Mouse (Mus musculus) MEL (cell line): ENCODE data around the gene Lect2. TPM values are rescaled to one million over a fixed set of nuclear protein-coding genes. Genes with fewer than 3 reads are reported as not detected.

ENCODE experiments used
- DNase-seq: peaks from one replicate; pipeline ENCODE4 v3.0.0; 2011; ENCODE audit warnings: low read depth, low spot score
- H3K27ac ChIP-seq: 2 replicates; pipeline ENCODE4 v1.5.1; 2012; ENCODE audit warnings: low read depth, mild to moderate bottlenecking, control low read depth, low read length, moderate library complexity; ENCODE audit not compliant: control insufficient read depth
- H3K27me3 ChIP-seq, 2 experiments: fragments of 150-350 bp in 1 of 2; sonication (generic) in 1 of 2; 2 replicates each; pipeline ENCODE4 v1.6.1; 2012; ENCODE audit warnings: low read length in 2 of 2, mild to moderate bottlenecking in 2 of 2, improper control_type of control experiment in 1 of 2, moderate library complexity in 1 of 2; ENCODE audit not compliant: insufficient read depth in 2 of 2, control insufficient read depth in 1 of 2
- H3K36me3 ChIP-seq, 2 experiments: 2 replicates each; pipeline ENCODE4 v1.6.1; 2012 to 2014; ENCODE audit warnings: low read length in 2 of 2, improper control_type of control experiment in 1 of 2, inconsistent platforms in 1 of 2, mild to moderate bottlenecking in 1 of 2; ENCODE audit not compliant: insufficient read depth in 2 of 2, control insufficient read depth in 1 of 2
- H3K4me1 ChIP-seq, 2 experiments: fragments of 150-350 bp in 1 of 2; sonication (generic) in 1 of 2; 2 replicates each; pipeline ENCODE4 v1.6.1; 2012; ENCODE audit warnings: low read length in 2 of 2, improper control_type of control experiment in 1 of 2, mild to moderate bottlenecking in 1 of 2; ENCODE audit not compliant: insufficient read depth in 2 of 2, control insufficient read depth in 1 of 2
- H3K4me3 ChIP-seq, 2 experiments: fragments of 150-350 bp in 1 of 2; sonication (generic) in 1 of 2; 2 replicates each; pipeline ENCODE4 v1.5.1; 2012; ENCODE audit warnings: low read depth in 2 of 2, low read length in 2 of 2, mild to moderate bottlenecking in 2 of 2, moderate library complexity in 2 of 2, control low read depth in 1 of 2, improper control_type of control experiment in 1 of 2; ENCODE audit not compliant: control insufficient read depth in 1 of 2, insufficient read depth in 1 of 2
- H3K79me2 ChIP-seq: 2 replicates; pipeline ENCODE4 v1.6.1; 2012; ENCODE audit warnings: mild to moderate bottlenecking, low read length, moderate library complexity; ENCODE audit not compliant: control insufficient read depth, poor library complexity, insufficient read depth
- H3K9ac ChIP-seq: 2 replicates; pipeline ENCODE4 v1.6.1; 2012; ENCODE audit warnings: low read depth, mild to moderate bottlenecking, control low read depth, low read length, moderate library complexity; ENCODE audit not compliant: control insufficient read depth, poor library complexity, severe bottlenecking
- H3K9me3 ChIP-seq: fragments of 150-350 bp; sonication (generic); replicated peaks from 2 replicates; pipeline ENCODE4 v1.6.1; 2012; ENCODE audit warnings: mild to moderate bottlenecking, low read length, improper control_type of control experiment, moderate library complexity; ENCODE audit not compliant: insufficient read depth
- BHLHE40 ChIP-seq: IDR thresholded peaks from 2 replicates; pipeline ENCODE4 v1.6.1; 2012; ENCODE audit warnings: low read depth, mild to moderate bottlenecking, inconsistent platforms, low read length, improper control_type of control experiment, borderline replicate concordance
- CHD1 ChIP-seq: IDR thresholded peaks from 2 replicates; pipeline ENCODE4 v1.6.1; 2012; ENCODE audit warnings: low read depth, mild to moderate bottlenecking, inconsistent platforms, low read length, improper control_type of control experiment
- CHD2 ChIP-seq: IDR thresholded peaks from 2 replicates; pipeline ENCODE4 v1.6.1; 2011; ENCODE audit warnings: low read length, improper control_type of control experiment
- CTCF ChIP-seq, 3 experiments: IDR thresholded peaks in 2 of 3; conservative IDR thresholded peaks in 1 of 3; 2 replicates each; pipeline ENCODE4 v1.5.1; 2011 to 2012; ENCODE audit warnings: low read length in 3 of 3, low read depth in 2 of 3, mild to moderate bottlenecking in 2 of 3, improper control_type of control experiment in 1 of 3, inconsistent platforms in 1 of 3, mixed read lengths in 1 of 3, moderate library complexity in 1 of 3; ENCODE audit not compliant: control insufficient read depth in 1 of 3, insufficient read depth in 1 of 3, poor library complexity in 1 of 3, severe bottlenecking in 1 of 3
- EP300 ChIP-seq, 2 experiments: IDR thresholded peaks; 2 replicates each; pipeline ENCODE4 v1.6.1; 2011; ENCODE audit warnings: improper control_type of control experiment in 2 of 2, low read length in 2 of 2, low read depth in 1 of 2, mild to moderate bottlenecking in 1 of 2
- ETS1 ChIP-seq: IDR thresholded peaks from 2 replicates; pipeline ENCODE4 v1.6.1; 2012; ENCODE audit warnings: low read depth, mild to moderate bottlenecking, inconsistent platforms, low read length, improper control_type of control experiment, moderate library complexity
- GABPA ChIP-seq: IDR thresholded peaks from 2 replicates; pipeline ENCODE4 v1.6.1; 2012; ENCODE audit warnings: low read depth, mild to moderate bottlenecking, inconsistent platforms, low read length, improper control_type of control experiment, moderate library complexity
- GATA1 ChIP-seq: IDR thresholded peaks from 2 replicates; pipeline ENCODE4 v1.6.1; 2011; ENCODE audit warnings: low read depth, low read length, improper control_type of control experiment
- HCFC1 ChIP-seq: IDR thresholded peaks from 2 replicates; pipeline ENCODE4 v1.6.1; 2012; ENCODE audit warnings: low read depth, mild to moderate bottlenecking, inconsistent platforms, low read length, improper control_type of control experiment, moderate library complexity
- MAX ChIP-seq: IDR thresholded peaks from 2 replicates; pipeline ENCODE4 v1.6.1; 2011; ENCODE audit warnings: low read length, improper control_type of control experiment
- MEF2A ChIP-seq: IDR thresholded peaks from 2 replicates; pipeline ENCODE4 v1.6.1; 2014; ENCODE audit warnings: low read depth, mild to moderate bottlenecking, inconsistent platforms, low read length, improper control_type of control experiment; ENCODE audit not compliant: poor library complexity, insufficient replicate concordance, severe bottlenecking; ENCODE audit errors: extremely low read depth
- MXI1 ChIP-seq: IDR thresholded peaks from 2 replicates; pipeline ENCODE4 v1.6.1; 2011; ENCODE audit warnings: mild to moderate bottlenecking, low read depth, low read length, improper control_type of control experiment
- POLR2AphosphoS5 ChIP-seq: IDR thresholded peaks from 2 replicates; pipeline ENCODE4 v1.6.1; 2012; ENCODE audit warnings: low read depth, borderline replicate concordance, mild to moderate bottlenecking, inconsistent platforms, low read length, moderate library complexity, mixed read lengths
- RAD21 ChIP-seq: IDR thresholded peaks from 2 replicates; pipeline ENCODE4 v1.6.1; 2011; ENCODE audit warnings: mild to moderate bottlenecking, low read depth, low read length, improper control_type of control experiment
- RCOR1 ChIP-seq: IDR thresholded peaks from 2 replicates; pipeline ENCODE4 v1.6.1; 2012; ENCODE audit warnings: low read depth, mild to moderate bottlenecking, inconsistent platforms, low read length, improper control_type of control experiment
- SIN3A ChIP-seq: IDR thresholded peaks from 2 replicates; pipeline ENCODE4 v1.6.1; 2012; ENCODE audit warnings: low read length, improper control_type of control experiment, inconsistent platforms
- SMC3 ChIP-seq: IDR thresholded peaks from 2 replicates; pipeline ENCODE4 v1.6.1; 2011; ENCODE audit warnings: low read depth, low read length, improper control_type of control experiment
- TAL1 ChIP-seq: IDR thresholded peaks from 2 replicates; pipeline ENCODE4 v1.6.1; 2012; ENCODE audit warnings: mild to moderate bottlenecking, inconsistent platforms, low read length, moderate library complexity, mixed read lengths
- TBP ChIP-seq: IDR thresholded peaks from 2 replicates; pipeline ENCODE4 v1.8.0; 2011; ENCODE audit warnings: low read depth, low read length, improper control_type of control experiment
- USF2 ChIP-seq, 2 experiments: IDR thresholded peaks; 2 replicates each; pipeline ENCODE4 v1.6.1; 2011 to 2012; ENCODE audit warnings: improper control_type of control experiment in 2 of 2, low read length in 2 of 2, borderline replicate concordance in 1 of 2, inconsistent platforms in 1 of 2, low read depth in 1 of 2, mild to moderate bottlenecking in 1 of 2; ENCODE audit not compliant: insufficient read depth in 1 of 2
- ZKSCAN1 ChIP-seq: IDR thresholded peaks from 2 replicates; pipeline ENCODE4 v1.6.1; 2012; ENCODE audit warnings: low read depth, mild to moderate bottlenecking, inconsistent platforms, low read length, improper control_type of control experiment, moderate library complexity
- ZMIZ1 ChIP-seq: IDR thresholded peaks from 2 replicates; pipeline ENCODE4 v1.6.1; 2012; ENCODE audit warnings: low read depth, mild to moderate bottlenecking, inconsistent platforms, low read length, improper control_type of control experiment, moderate library complexity
- ZNF384 ChIP-seq: IDR thresholded peaks from 2 replicates; pipeline ENCODE4 v1.6.1; 2012; ENCODE audit warnings: low read depth, mild to moderate bottlenecking, inconsistent platforms, low read length, improper control_type of control experiment
- polyA plus RNA-seq, 2 experiments: library from polyadenylated mRNA; stranded (reverse) in 1 of 2; unstranded in 1 of 2; fragments of >175 nt in 1 of 2; fragments of >200 nt in 1 of 2; gene quantifications; 2 replicates each; pipeline versions ENCODE4 v1.2.1 to v1.2.4; 2012; ENCODE audit warnings: low replicate concordance in 2 of 2, low read depth in 1 of 2; ENCODE audit not compliant: insufficient read length in 2 of 2, insufficient read depth in 1 of 2, missing spikeins in 1 of 2
- total RNA-seq: library from RNA; depleted of rRNA; stranded (reverse); fragments of 300-350 nt; gene quantifications from 2 replicates; pipeline ENCODE4 v1.2.3, GENCODE M21; 2012

Lect2 gene
- total and polyA plus RNA-seq, 3 experiments, result not detected

GRCm38 (mm10) chr13:56582720-56583119, 34.4 kb upstream of the Lect2 start:
- no peak overlapping the region for H3K27ac ChIP-seq
- no peak overlapping the region for H3K4me3 ChIP-seq
- TF ChIP-seq ZNF384 (no peak), TBP (no peak), CTCF (IDR thresholded peaks at IDR 0.05 in 2 of 3, conservative IDR thresholded peaks at IDR 0.05 in 1 of 3; ENCODE audit: control insufficient read depth in 1 of 3, insufficient read depth in 1 of 3, low read depth in 2 of 3, low read length in 3 of 3, poor library complexity in 1 of 3, severe bottlenecking in 1 of 3) (no peak), CHD1 (no peak), RAD21 (no peak), POLR2AphosphoS5 (no peak), SIN3A (no peak), BHLHE40 (no peak), ZMIZ1 (no peak), ZKSCAN1 (no peak), HCFC1 (no peak), ETS1 (no peak), GABPA (no peak), MXI1 (no peak), TAL1 (no peak), CHD2 (no peak), GATA1 (no peak), EP300 (IDR thresholded peaks at IDR 0.05; ENCODE audit: low read depth in 1 of 2, low read length in 2 of 2) (no peak)
- no peaks in the 10 kb centered on the region for H3K9me3 ChIP-seq
- no peaks in the 10 kb centered on the region for H3K27me3 ChIP-seq
- H3K9ac ChIP-seq, result no peak overlapping the region
- no peak for DNase-seq
- no peaks in the 10 kb centered on the region for H3K36me3 ChIP-seq
- H3K79me2 ChIP-seq, result no peaks in the 10 kb centered on the region
- no peaks in the 10 kb centered on the region for H3K4me1 ChIP-seq

GRCm38 (mm10) chr13:56581961-56582434, 33.7 kb upstream of the Lect2 start:
- Histone ChIP-seq H3K36me3 (no peaks in the 10 kb centered on the region), H3K27me3 (no peaks in the 10 kb centered on the region), H3K79me2 (no peaks in the 10 kb centered on the region), H3K9me3 (no peaks in the 10 kb centered on the region), H3K4me3 (no peak overlapping the region), H3K9ac (no peak overlapping the region), H3K4me1 (no peaks in the 10 kb centered on the region), H3K27ac (no peak overlapping the region)
- TF ChIP-seq POLR2AphosphoS5, result no peak
- TF ChIP-seq USF2 (IDR thresholded peaks at IDR 0.05; ENCODE audit: borderline replicate concordance in 1 of 2, insufficient read depth in 1 of 2, low read depth in 1 of 2, low read length in 2 of 2), result no peak
- TF ChIP-seq CHD1, result no peak
- TF ChIP-seq EP300 (IDR thresholded peaks at IDR 0.05; ENCODE audit: low read depth in 1 of 2, low read length in 2 of 2), result no peak
- TF ChIP-seq TBP, result no peak
- TF ChIP-seq MEF2A, result no peak
- no peak for TF ChIP-seq RCOR1
- TF ChIP-seq SMC3, result no peak
- no peak for TF ChIP-seq RAD21
- TF ChIP-seq MAX, result no peak
- TF ChIP-seq GATA1, result no peak
- DNase-seq, result no peak
